Mouse (Mus musculus) 3T3-L1 (cell line): ENCODE measurements at regions not wholly inside any gene's neighbourhood (a gene's known extent, or its start where the extent isn't known, plus 50 kb on each side); places are given as distances from the start of the nearest gene placed in this dataset.
"Not testable (repeated sequence)": the region's sequence is repeated elsewhere in the genome, so short reads cannot be mapped to it uniquely, and the experiment has no call there.

Source experiments
- DNase-seq: peaks from one replicate; pipeline ENCODE4 v3.0.0-alpha.2; 2015; ENCODE audit warnings: low read depth, low spot score

- DNase-seq, result peak; percentile 84
Observed at GRCm38 (mm10) chr3:152040751-152041150, 125.3 kb downstream of the Gipc2 start.

GRCm38 (mm10) chr3:152036819-152037218 is 129.2 kb downstream of the Gipc2 start:
- not testable (repeated sequence) for DNase-seq

- DNase-seq, result no peak
Observed at GRCm38 (mm10) chr3:152035416-152035815, 130.6 kb downstream of the Gipc2 start.

- DNase-seq, result no peak
Observed at GRCm38 (mm10) chr3:152034686-152035085, 131.3 kb downstream of the Gipc2 start.

- no peak for DNase-seq
Observed at GRCm38 (mm10) chr3:152034221-152034620, 131.8 kb downstream of the Gipc2 start.

- DNase-seq, result peak; percentile 74
Observed at GRCm38 (mm10) chr3:152032663-152033318, 133.2 kb downstream of the Gipc2 start.

GRCm38 (mm10) chr3:152028695-152029094 is 137.3 kb downstream of the Gipc2 start:
- DNase-seq, result no peak

- DNase-seq, result no peak
Observed at GRCm38 (mm10) chr3:152026034-152026433, 140.0 kb downstream of the Gipc2 start.

- no peak for DNase-seq
Observed at GRCm38 (mm10) chr3:152025122-152025521, 140.9 kb downstream of the Gipc2 start.

GRCm38 (mm10) chr3:152006747-152007146 is 159.3 kb downstream of the Gipc2 start:
- DNase-seq, result no peak

- DNase-seq, result peak; percentile 75
Observed at GRCm38 (mm10) chr3:152005366-152006025, 160.5 kb downstream of the Gipc2 start.

- no peak for DNase-seq
Observed at GRCm38 (mm10) chr3:152004411-152004955, 161.5 kb downstream of the Gipc2 start.

GRCm38 (mm10) chr3:151997534-151998107 is 160.2 kb upstream of the Ptgfr start:
- no peak for DNase-seq

- no peak for DNase-seq
Observed at GRCm38 (mm10) chr3:151997111-151997510, 159.7 kb upstream of the Ptgfr start.

GRCm38 (mm10) chr3:151988221-151988620 is 150.8 kb upstream of the Ptgfr start:
- peak; percentile 64 for DNase-seq

- peak; percentile 93 for DNase-seq
Observed at GRCm38 (mm10) chr3:151978136-151978535, 140.7 kb upstream of the Ptgfr start.

GRCm38 (mm10) chr3:151977651-151978050 is 140.2 kb upstream of the Ptgfr start:
- peak; percentile 94 for DNase-seq

GRCm38 (mm10) chr3:151949865-151950264 is 112.4 kb upstream of the Ptgfr start:
- peak; percentile 75 for DNase-seq

- peak; percentile 92 for DNase-seq
Observed at GRCm38 (mm10) chr3:151948015-151948645, 110.7 kb upstream of the Ptgfr start.

GRCm38 (mm10) chr3:151945916-151946315 is 108.5 kb upstream of the Ptgfr start:
- DNase-seq, result peak; percentile 50

GRCm38 (mm10) chr3:151943542-151943941 is 106.1 kb upstream of the Ptgfr start:
- DNase-seq, result peak; percentile 45

- DNase-seq, result peak; percentile 64
Observed at GRCm38 (mm10) chr3:151938472-151939029, 101.1 kb upstream of the Ptgfr start.
